Mouse (Mus musculus) cerebellum, adult 2 months (tissue): ENCODE measurements around the gene Gm10142.

Source experiments
- CTCF ChIP-seq: fragments of 200-500 bp; IDR thresholded peaks from 2 replicates; pipeline ENCODE4 v1.5.1; 2011; ENCODE audit warnings: low read depth, mild to moderate bottlenecking, control low read depth, low read length, moderate library complexity, borderline replicate concordance; ENCODE audit not compliant: insufficient read depth
- POLR2A ChIP-seq: fragments of 200-500 bp; IDR thresholded peaks from 2 replicates; pipeline ENCODE4 v1.6.1; 2011; ENCODE audit warnings: low read length, control low read depth, borderline replicate concordance; ENCODE audit not compliant: insufficient read depth

GRCm38 (mm10) chr10:77728280-77728679 is 12.7 kb downstream of the Gm10142 start:
- no peak for TF ChIP-seq CTCF
- TF ChIP-seq POLR2A: no peak
